Mouse (Mus musculus): Measurements from ENCODE around the gene Olfr1008.

DNA sequence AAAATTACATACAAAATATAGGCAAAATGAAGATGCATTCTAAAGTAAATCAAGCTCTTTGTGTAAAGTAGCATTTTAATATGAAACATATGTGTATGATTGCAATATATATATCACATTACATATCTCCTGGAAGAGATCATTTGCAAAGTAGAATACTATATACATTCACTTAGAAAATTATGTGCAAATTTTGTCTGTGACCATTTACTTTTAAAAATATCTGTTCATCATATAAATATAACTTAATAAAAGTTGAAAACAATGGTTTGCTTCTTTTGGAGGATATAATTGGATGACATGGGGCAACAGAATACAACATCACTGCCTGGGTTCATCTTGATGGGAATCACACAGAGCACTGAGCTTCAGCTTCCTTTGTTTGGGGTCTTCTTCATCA is at the start of gene Olfr1008:
- no peak for TF ChIP-seq CTCF (IDR thresholded peaks at IDR 0.05; ENCODE audit: low read depth)
- no peak for TF ChIP-seq EP300 (IDR thresholded peaks at IDR 0.05; ENCODE audit: low read depth)

All from heart, postnatal 0 days (tissue).